Mouse (Mus musculus) adrenal gland, adult 18-20 months (tissue): ENCODE data around the gene BC030500. TPM values are rescaled to one million over a fixed set of nuclear protein-coding genes. Genes with fewer than 3 reads are reported as not detected.
A peak's percentile ranks its signal among the peaks of the same experiment; 100 is the strongest.

Experiments
- DNase-seq, 2 experiments: peaks; one replicate each; pipeline ENCODE4 v3.0.0; 2021 to 2022; ENCODE audit warnings: low spot score in 2 of 2
- long read RNA-seq, 2 experiments: library from polyadenylated mRNA; stranded (forward); transcript quantifications; one replicate each; pipeline ENCODE4 v2.0.0; 2021
- total RNA-seq, 2 experiments: library from RNA; stranded (reverse); gene quantifications; 1 replicate in 1 of 2; 2 replicates in 1 of 2; pipeline ENCODE4 v1.2.3; 2021

BC030500 gene
- not detected for total RNA-seq
- long read RNA-seq, experiment 1: 0 reads
- long read RNA-seq, experiment 2: 0 reads

DNA sequence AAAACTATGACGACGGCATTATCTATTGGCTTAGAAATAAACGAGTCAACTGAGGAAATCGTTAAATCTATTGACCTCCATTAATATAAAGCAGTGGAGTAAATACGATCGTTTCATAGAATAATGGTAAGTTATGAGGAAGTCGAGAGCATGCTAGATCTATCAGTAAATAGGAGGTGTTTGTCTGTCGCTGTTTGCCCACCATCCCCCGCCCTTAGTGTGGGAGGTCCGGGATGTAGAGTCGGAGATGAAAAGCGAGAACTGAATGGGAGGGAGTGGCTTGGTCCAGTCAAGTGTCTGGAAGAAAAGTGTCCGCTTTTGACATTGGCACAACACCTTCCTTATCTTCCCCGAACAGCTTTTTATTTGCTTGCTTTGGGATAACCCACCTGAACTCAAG is at the start of gene BC030500:
TSS of gene BC030500 (plus strand) at position 79 of the 400 bp plus-strand sequence.
- DNase-seq: no peak

DNA sequence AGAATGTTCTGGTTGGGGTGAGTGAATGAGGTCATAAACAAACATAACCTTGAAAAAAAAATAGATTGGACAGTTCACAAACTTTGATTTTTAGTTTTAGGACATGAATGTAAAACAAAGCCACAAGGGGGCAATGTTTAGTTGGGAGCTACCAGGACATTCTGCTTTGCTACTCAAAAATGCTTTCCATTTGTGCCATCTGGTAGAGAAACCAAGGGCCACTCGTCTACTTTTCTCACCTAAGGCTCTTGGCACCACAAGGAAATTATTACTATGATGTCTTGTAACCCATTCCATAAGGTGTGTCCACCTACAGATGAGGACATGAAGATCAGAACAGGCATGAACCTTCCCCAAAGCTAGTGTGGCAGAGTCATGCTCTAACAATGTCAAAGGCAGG is 25.1 kb upstream of the BC030500 start:
- no peak for DNase-seq

- no peak for DNase-seq
These were observed 21.0 kb upstream of the BC030500 start for GRCm38 (mm10) chr8:58890591-58890990.

DNA sequence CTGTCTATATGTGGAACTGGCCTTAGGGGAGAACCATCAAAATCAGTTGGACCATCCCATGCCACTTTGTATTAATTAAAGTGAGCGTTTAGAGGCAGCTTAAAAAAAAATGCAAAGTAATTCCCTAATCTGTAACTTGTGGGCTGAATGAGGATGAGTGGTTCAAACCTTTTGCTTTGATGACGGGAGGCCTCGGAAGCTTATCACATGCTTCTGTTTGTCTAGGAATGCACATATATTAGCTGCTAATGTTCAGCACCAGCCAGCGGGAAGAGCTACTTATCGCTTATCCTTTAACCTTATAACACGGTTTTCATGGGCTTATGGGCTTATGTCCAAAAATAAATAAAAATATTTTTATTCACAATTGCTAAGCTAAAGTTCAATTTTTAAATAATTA is 15.6 kb upstream of the BC030500 start:
- no peak for DNase-seq

DNA sequence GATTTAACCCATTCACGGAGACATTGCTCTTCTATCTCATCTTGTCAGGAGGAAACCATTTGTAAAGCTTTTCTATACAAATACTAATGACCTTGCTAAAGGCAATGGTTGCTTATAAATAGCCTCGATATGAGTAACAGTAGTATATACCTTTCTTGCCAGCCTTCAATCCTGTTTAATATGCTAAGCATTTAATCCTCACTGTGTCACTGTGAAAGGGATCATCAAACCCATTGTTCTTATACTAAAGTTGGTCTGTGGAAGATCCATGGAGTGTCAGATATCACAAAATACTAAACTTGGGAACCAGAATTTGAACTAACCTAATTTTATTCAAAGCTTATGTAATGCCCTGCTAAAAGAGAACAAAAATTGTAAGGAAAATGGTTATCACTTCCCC is 7.1 kb upstream of the BC030500 start:
- no peak for DNase-seq

DNA sequence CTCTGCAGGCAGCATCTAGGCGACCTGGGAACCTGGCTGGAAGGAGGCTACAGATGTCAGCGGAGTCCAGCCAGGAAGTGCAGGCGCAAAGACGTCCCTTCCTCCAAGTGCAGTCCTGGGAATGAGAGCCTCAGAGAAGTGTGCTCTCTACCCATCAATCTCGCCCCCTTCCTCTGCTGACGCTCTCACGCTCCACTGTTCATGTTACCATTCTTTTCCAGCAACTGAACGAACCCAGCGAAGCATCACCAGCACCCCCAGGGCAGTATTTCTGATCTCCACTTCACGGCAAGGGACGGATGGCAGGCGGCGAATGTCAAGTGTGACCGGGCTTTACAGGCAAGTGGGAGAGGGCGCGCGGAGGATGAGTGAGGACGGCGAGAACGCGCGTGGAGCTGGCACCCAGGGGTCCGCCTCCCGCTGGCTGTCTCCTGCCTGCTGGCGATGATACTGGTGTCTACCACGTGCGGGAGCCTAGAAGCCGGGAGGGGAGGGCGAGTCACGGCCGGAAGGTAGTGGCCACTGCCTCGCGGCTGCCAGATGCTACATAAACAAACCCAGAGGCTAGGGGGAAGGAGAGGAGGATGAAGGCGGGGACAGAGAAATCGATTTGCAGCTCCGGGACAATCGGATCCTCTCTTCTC is 763 bp downstream of the BC030500 start, which contains the start of gene Galntl6:
TSS of gene Galntl6 (minus strand) at position 445 of the 644 bp plus-strand sequence.
- peak in 1 of 2 experiments; percentile 17 for DNase-seq

- no peak for DNase-seq
These were observed 1.5 kb downstream of the BC030500 start for GRCm38 (mm10) chr8:58912840-58913639.

DNA sequence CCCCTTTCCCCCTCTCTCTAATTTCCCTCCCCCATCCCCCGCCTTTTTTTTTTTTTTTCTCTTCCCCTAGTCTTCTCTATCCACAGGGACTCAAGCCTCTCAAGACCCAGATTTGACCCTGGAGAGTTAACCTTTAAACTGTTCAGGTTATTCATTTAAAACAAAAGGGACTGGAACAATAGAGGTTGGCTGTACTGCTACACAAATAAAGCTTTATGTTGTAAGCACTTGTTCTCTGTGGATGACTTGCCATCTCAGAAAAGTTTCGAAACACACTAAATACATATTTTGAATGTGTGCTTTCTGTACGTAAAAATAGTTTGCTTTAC is 2.0 kb downstream of the BC030500 start:
- no peak for DNase-seq

- DNase-seq: no peak
These were observed 3.6 kb downstream of the BC030500 start for GRCm38 (mm10) chr8:58915142-58915541.

GRCm38 (mm10) chr8:58931066-58931465 is 19.5 kb downstream of the BC030500 start:
- no peak for DNase-seq

GRCm38 (mm10) chr8:58943773-58944172 is 32.2 kb downstream of the BC030500 start:
- DNase-seq: no peak

- DNase-seq: no peak
These were observed 45.7 kb downstream of the BC030500 start for GRCm38 (mm10) chr8:58957195-58957739.

Other genes with a start within 250 kb of the BC030500 start
- under 1 TPM in 1 of 2 experiments, not detected in 1; 0.51 TPM for gene Galntl6, start 885 bp downstream of the BC030500 start, total RNA-seq